Comparison of ENCODE assay signal across 8 mouse cellular contexts in genomic region chr14:47529019-47529418, GRCm38 (mm10). TPM values are rescaled to one million over a fixed set of nuclear protein-coding genes. Genes with fewer than 3 reads are reported as not detected.
DNase-seq lines count a peak whose midpoint lies in the region; ATAC-seq and TF ChIP-seq lines count a peak whose summit lies in the region.

No protein-coding gene starts in this region.

- TF ChIP-seq POLR2A in cortical plate, adult 2 months (IDR thresholded peaks at IDR 0.05; ENCODE audit: extremely low read depth, insufficient read depth, low read length): no peak

- no peak overlapping the region for H3K4me3 ChIP-seq in cortical plate, adult 2 months (ENCODE audit: insufficient read depth, low read length)

- H3K4me1 ChIP-seq in cortical plate, adult 2 months (ENCODE audit: control insufficient read depth, insufficient read depth, low read length): peaks cover 16% of the 10 kb centered on the region

- ATAC-seq in neutrophil, adult 5-6 weeks (ENCODE audit: extremely low read depth, insufficient number of reproducible peaks, low FRiP score, poor library complexity, severe bottlenecking): 0 out of 2 replicates have a peak, but pooled peaks have one; percentile 45
- ATAC-seq in megakaryocyte-erythroid progenitor cell, adult 5-6 weeks (replicated peaks; ENCODE audit: low FRiP score, low TSS enrichment, poor library complexity, severe bottlenecking): no peak

- intact Hi-C loops in heart, postnatal 25 days (cut with DNase I): loop anchor here (2.0 kb wide), 1 partner anchor 56 kb away; no protein-coding TSS in a partner anchor
- intact Hi-C loops in left cerebral cortex, postnatal 25 days (cut with DNase I): no loop called here

- no peak overlapping the region for H3K27ac ChIP-seq in cortical plate, adult 2 months (ENCODE audit: insufficient read depth, low read length)

- peak; percentile 83 for DNase-seq in right cerebral cortex, adult 18-20 months
- DNase-seq in right cerebral cortex, postnatal 4 days: no peak
- peak; percentile 39 to 54 for DNase-seq in adrenal gland, adult 18-20 months (ENCODE audit: low spot score in 2 of 2)
- DNase-seq in heart, postnatal 25 days (ENCODE audit: low spot score): peak; percentile 20
- DNase-seq in left cerebral cortex, postnatal 25 days (ENCODE audit: low spot score in 2 of 2): peak; percentile 72 to 85

- peak; percentile 67 for TF ChIP-seq CTCF in cortical plate, adult 2 months (IDR thresholded peaks at IDR 0.05; ENCODE audit: extremely low read depth, insufficient read depth, low read length)

RNA-seq across cellular contexts. Expression of gene Atg14, which starts 41.4 kb away (rescaled TPM):
- total RNA-seq in adrenal gland, adult 18-20 months (2021): 10 to 100 TPM; 13.6 to 16.0 TPM
- polyA plus RNA-seq in cortical plate, adult 2 months (2012; rRNA removed): 14.2 and 15.0 TPM in 2 replicates
- 10 to 100 TPM; 10.1 TPM for total RNA-seq in heart, postnatal 25 days (2021)
- total RNA-seq in left cerebral cortex, postnatal 25 days (2021): 10 to 100 TPM; 19.4 to 19.8 TPM
- total RNA-seq in neutrophil, adult 5-6 weeks (2017): 5.5 and 5.6 TPM in 2 replicates
- 6.1 and 8.4 TPM in 2 replicates for total RNA-seq in megakaryocyte-erythroid progenitor cell, adult 5-6 weeks (2014; fragmentation: Nextera tagmentation)
- total RNA-seq in megakaryocyte-erythroid progenitor cell, adult 5-6 weeks (2017): 5.7 and 17.3 TPM in 2 replicates
